Mouse (Mus musculus) heart, embryonic 12.5 days (tissue): ENCODE measurements at regions not wholly inside any gene's neighbourhood (a gene's known extent, or its start where the extent isn't known, plus 50 kb on each side); places are given as distances from the start of the nearest gene placed in this dataset.
"Not testable (repeated sequence)": the region's sequence is repeated elsewhere in the genome, so short reads cannot be mapped to it uniquely, and the experiment has no call there.

Experiments used
- ATAC-seq: fragments of 200-750 bp; cut with Nextera tagmentation; 2 replicates; pipeline ENCODE4 v1.8.0; 2017; ENCODE audit warnings: moderate TSS enrichment, moderate library complexity; ENCODE audit not compliant: insufficient number of reproducible peaks, low FRiP score
- H3K27ac ChIP-seq: fragments of 300-500 bp; sonication (generic); 2 replicates; pipeline ENCODE4 v1.5.1; 2016; ENCODE audit warnings: mild to moderate bottlenecking, moderate library complexity; ENCODE audit not compliant: poor library complexity, severe bottlenecking
- H3K27me3 ChIP-seq: fragments of 300-500 bp; sonication (generic); replicated peaks from 2 replicates; pipeline ENCODE4 v1.6.1; 2016; ENCODE audit warnings: mild to moderate bottlenecking, moderate library complexity
- H3K36me3 ChIP-seq: fragments of 300-500 bp; sonication (generic); 2 replicates; pipeline ENCODE4 v1.6.1; 2016; ENCODE audit warnings: mild to moderate bottlenecking, moderate library complexity
- H3K4me1 ChIP-seq: fragments of 300-500 bp; sonication (generic); replicated peaks from 2 replicates; pipeline ENCODE4 v1.6.1; 2016; ENCODE audit warnings: mild to moderate bottlenecking
- H3K4me2 ChIP-seq: fragments of 300-500 bp; sonication (generic); 2 replicates; pipeline ENCODE4 v1.6.1; 2016; ENCODE audit warnings: mild to moderate bottlenecking, moderate library complexity
- H3K4me3 ChIP-seq: fragments of 300-500 bp; sonication (generic); 2 replicates; pipeline ENCODE4 v1.5.1; 2016; ENCODE audit warnings: mild to moderate bottlenecking
- H3K9ac ChIP-seq: fragments of 300-500 bp; sonication (generic); 2 replicates; pipeline ENCODE4 v1.6.1; 2016; ENCODE audit warnings: mild to moderate bottlenecking, moderate library complexity
- H3K9me3 ChIP-seq: fragments of 300-500 bp; sonication (generic); replicated peaks from 2 replicates; pipeline ENCODE4 v1.6.1; 2016; ENCODE audit warnings: mild to moderate bottlenecking, moderate library complexity
- WGBS: fragments of 180-500 bp; shearing (Covaris S2); methylation state at CpG from one replicate; pipeline ENCODE4 v1.1.7; 2016; 5-methylcytosine and 5-hydroxymethylcytosine counted together

- no peaks in the 10 kb centered on the region for H3K27me3 ChIP-seq
- no peak overlapping the region for H3K4me3 ChIP-seq
- H3K4me2 ChIP-seq = no peak overlapping the region
- no peaks in the 10 kb centered on the region for H3K4me1 ChIP-seq
- H3K27ac ChIP-seq = no peak overlapping the region
- no peaks in the 10 kb centered on the region for H3K36me3 ChIP-seq
- no peak overlapping the region for H3K9ac ChIP-seq
- no peaks in the 10 kb centered on the region for H3K9me3 ChIP-seq
- ATAC-seq = no peak
Observed at GRCm38 (mm10) chr4:71316605-71317004, 441.2 kb downstream of the Gm11232 start.

- no peak overlapping the region for H3K4me2 ChIP-seq
- H3K27ac ChIP-seq = no peak overlapping the region
- 52% methylated on average over 6 of the region's 6 CpGs for WGBS
- no peak overlapping the region for H3K9ac ChIP-seq
- no peaks in the 10 kb centered on the region for H3K9me3 ChIP-seq
- no peak for ATAC-seq
- H3K27me3 ChIP-seq = no peaks in the 10 kb centered on the region
- H3K4me1 ChIP-seq = no peaks in the 10 kb centered on the region
- H3K36me3 ChIP-seq = no peaks in the 10 kb centered on the region
- no peak overlapping the region for H3K4me3 ChIP-seq
Observed at GRCm38 (mm10) chr4:71307176-71307612, 450.6 kb downstream of the Gm11232 start.

- ATAC-seq = no peak
Observed at GRCm38 (mm10) chr4:71306690-71307089, 451.1 kb downstream of the Gm11232 start.

GRCm38 (mm10) chr4:71295716-71296115, 462.0 kb downstream of the Gm11232 start:
- H3K4me2 ChIP-seq, ATAC-seq, H3K36me3 ChIP-seq, H3K27ac ChIP-seq, H3K4me1 ChIP-seq, H3K4me3 ChIP-seq, H3K27me3 ChIP-seq, H3K9ac ChIP-seq: not testable (repeated sequence)
- 49% methylated on average over 3 of the region's 3 CpGs for WGBS
- peaks cover 22% of the 10 kb centered on the region for H3K9me3 ChIP-seq

More at GRCm38 (mm10) chr4:71306690-71307089, 451.1 kb downstream of the Gm11232 start:
- 85% methylated on average over 6 of the region's 6 CpGs for WGBS
- H3K27ac ChIP-seq = no peak overlapping the region
- no peaks in the 10 kb centered on the region for H3K9me3 ChIP-seq
- H3K9ac ChIP-seq = no peak overlapping the region
- no peaks in the 10 kb centered on the region for H3K4me1 ChIP-seq
- no peak overlapping the region for H3K4me3 ChIP-seq
- no peak overlapping the region for H3K4me2 ChIP-seq
- no peaks in the 10 kb centered on the region for H3K36me3 ChIP-seq
- H3K27me3 ChIP-seq = no peaks in the 10 kb centered on the region

- Histone ChIP-seq H3K27me3 (no peaks in the 10 kb centered on the region), H3K27ac (no peak overlapping the region), H3K4me1 (no peaks in the 10 kb centered on the region), H3K4me3 (no peak overlapping the region), H3K9me3 (peaks cover 20% of the 10 kb centered on the region), H3K9ac (no peak overlapping the region), H3K4me2 (peak overlapping the region; percentile 10; the same call in 1 of the 2 replicates), H3K36me3 (no peaks in the 10 kb centered on the region)
- ATAC-seq = no peak
- WGBS = 74% methylated on average over 10 of the region's 10 CpGs
Observed at GRCm38 (mm10) chr4:71291741-71292149, 466.0 kb downstream of the Gm11232 start.

GRCm38 (mm10) chr4:71291111-71291740, 466.5 kb downstream of the Gm11232 start:
- H3K36me3 ChIP-seq, H3K27me3 ChIP-seq, H3K4me1 ChIP-seq, H3K9ac ChIP-seq, H3K27ac ChIP-seq, ATAC-seq, H3K4me3 ChIP-seq: not testable (repeated sequence)
- Histone ChIP-seq H3K4me2 (peak overlapping the region; percentile 10; the same call in 1 of the 2 replicates), H3K9me3 (peaks cover 20% of the 10 kb centered on the region)
- WGBS = 89% methylated on average over 22 of the region's 22 CpGs

- no peak overlapping the region for H3K4me3 ChIP-seq
- no peak overlapping the region for H3K9ac ChIP-seq
- H3K4me1 ChIP-seq = no peaks in the 10 kb centered on the region
- no peaks in the 10 kb centered on the region for H3K27me3 ChIP-seq
- WGBS = 80% methylated on average over 1 of the region's 1 CpGs
- H3K9me3 ChIP-seq = no peaks in the 10 kb centered on the region
- no peaks in the 10 kb centered on the region for H3K36me3 ChIP-seq
- no peak for ATAC-seq
- H3K4me2 ChIP-seq = no peak overlapping the region
- no peak overlapping the region for H3K27ac ChIP-seq
Observed at GRCm38 (mm10) chr4:71283147-71283546, 474.6 kb downstream of the Gm11232 start.

- Histone ChIP-seq H3K4me3 (no peak overlapping the region), H3K9me3 (no peaks in the 10 kb centered on the region), H3K9ac (no peak overlapping the region), H3K36me3 (no peaks in the 10 kb centered on the region), H3K4me1 (no peaks in the 10 kb centered on the region), H3K27me3 (no peaks in the 10 kb centered on the region), H3K27ac (no peak overlapping the region), H3K4me2 (no peak overlapping the region)
- WGBS = 33% methylated on average over 1 of the region's 1 CpGs
- no peak for ATAC-seq
Observed at GRCm38 (mm10) chr4:71279710-71280109, 478.1 kb downstream of the Gm11232 start.

GRCm38 (mm10) chr4:71259897-71260296, 497.9 kb downstream of the Gm11232 start:
- no peaks in the 10 kb centered on the region for H3K27me3 ChIP-seq
- H3K4me1 ChIP-seq = no peaks in the 10 kb centered on the region
- no peak overlapping the region for H3K9ac ChIP-seq
- no peak overlapping the region for H3K4me3 ChIP-seq
- WGBS = 68% methylated on average over 2 of the region's 2 CpGs
- no peaks in the 10 kb centered on the region for H3K36me3 ChIP-seq
- no peak overlapping the region for H3K27ac ChIP-seq
- 0 out of 2 replicates have a peak, but pooled peaks cover 3% of the 10 kb centered on the region for H3K9me3 ChIP-seq
- no peak for ATAC-seq
- H3K4me2 ChIP-seq = no peak overlapping the region

GRCm38 (mm10) chr4:71230497-71230872, 527.3 kb downstream of the Gm11232 start:
- Histone ChIP-seq H3K27ac (no peak overlapping the region), H3K4me2 (no peak overlapping the region), H3K4me3 (no peak overlapping the region), H3K9ac (no peak overlapping the region), H3K9me3 (no peaks in the 10 kb centered on the region), H3K27me3 (no peaks in the 10 kb centered on the region), H3K4me1 (no peaks in the 10 kb centered on the region), H3K36me3 (no peaks in the 10 kb centered on the region)
- no peak for ATAC-seq
- 75% methylated on average over 4 of the region's 4 CpGs for WGBS

- ATAC-seq = no peak
- no peaks in the 10 kb centered on the region for H3K9me3 ChIP-seq
- 79% methylated on average over 3 of the region's 3 CpGs for WGBS
Observed at GRCm38 (mm10) chr4:71229796-71230496, 527.8 kb downstream of the Gm11232 start.

More at GRCm38 (mm10) chr4:71229796-71230496, 527.8 kb downstream of the Gm11232 start:
- H3K27ac ChIP-seq = no peak overlapping the region
- no peaks in the 10 kb centered on the region for H3K27me3 ChIP-seq
- H3K4me3 ChIP-seq = no peak overlapping the region
- H3K4me1 ChIP-seq = no peaks in the 10 kb centered on the region
- H3K4me2 ChIP-seq = no peak overlapping the region
- H3K36me3 ChIP-seq = no peaks in the 10 kb centered on the region
- no peak overlapping the region for H3K9ac ChIP-seq
